Mouse (Mus musculus): ENCODE results near the gene Secisbp2.

DNA sequence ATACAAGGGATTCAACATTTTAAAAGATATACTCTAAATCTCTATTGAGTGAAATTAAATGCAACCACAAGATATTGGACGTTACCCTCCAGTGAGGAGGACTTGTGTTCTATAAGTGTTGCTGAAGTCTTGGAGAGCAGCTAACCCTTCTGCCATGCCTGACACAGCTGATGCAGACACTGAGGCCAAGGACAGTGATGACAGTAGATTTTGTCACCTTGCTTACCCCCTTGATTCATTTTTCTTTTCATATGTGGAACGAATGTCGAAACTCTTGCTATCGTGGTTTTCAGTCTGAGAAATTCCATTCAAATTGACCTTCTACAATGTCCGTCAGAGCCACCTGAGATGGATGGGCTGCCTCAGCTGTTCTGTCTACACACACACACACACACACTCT, 28.9 kb upstream of the Secisbp2 start:
- no peak for TF ChIP-seq POLR2A (IDR thresholded peaks at IDR 0.05; ENCODE audit: borderline replicate concordance, extremely low read depth, low read depth, low read length)
- TF ChIP-seq CTCF (IDR thresholded peaks at IDR 0.05; ENCODE audit: insufficient read depth, low read length) = no peak

All from lung, adult 2 months (tissue).